Mouse (Mus musculus) kidney, adult 2 months (tissue): ENCODE measurements at regions not wholly inside any gene's neighbourhood (a gene's known extent, or its start where the extent isn't known, plus 50 kb on each side); places are given as distances from the start of the nearest gene placed in this dataset.

Experiments used
- CTCF ChIP-seq: fragments of 200-500 bp; conservative IDR thresholded peaks from 2 replicates; pipeline ENCODE4 v1.5.1; 2011; ENCODE audit warnings: low read depth, mild to moderate bottlenecking, control low read depth, low read length, moderate library complexity, mixed read lengths; ENCODE audit not compliant: insufficient read depth, insufficient read length
- POLR2A ChIP-seq: fragments of 200-500 bp; IDR thresholded peaks from one replicate; pipeline ENCODE4 v1.6.1; 2011; ENCODE audit warnings: low read depth, low read length, control low read depth

- TF ChIP-seq CTCF (no peak), POLR2A (no peak)
These were observed 83.4 kb upstream of the Cxcr4 start for GRCm38 (mm10) chr1:128675538-128675937.
